Mouse (Mus musculus) neural tube, embryonic 11.5 days (tissue): ENCODE results near the gene Srgap2. TPM values are rescaled to one million over a fixed set of nuclear protein-coding genes. Genes with fewer than 3 reads are reported as not detected.

Experiments used
- ATAC-seq: fragments of 200-750 bp; cut with Nextera tagmentation; 2 replicates; pipeline ENCODE4 v1.8.0; 2017; ENCODE audit warnings: moderate number of reproducible peaks, mild to moderate bottlenecking, moderate TSS enrichment, moderate library complexity; ENCODE audit not compliant: insufficient read depth, low FRiP score, low TSS enrichment
- DNase-seq: peaks from one replicate; pipeline ENCODE4 v3.0.0-alpha.2; 2015; ENCODE audit warnings: low spot score
- H3K27ac ChIP-seq: fragments of 300-500 bp; sonication (generic); 2 replicates; pipeline ENCODE4 v1.5.1; 2014; ENCODE audit warnings: low read depth, mild to moderate bottlenecking, low read length
- H3K27me3 ChIP-seq: fragments of 300-500 bp; sonication (generic); 2 replicates; pipeline ENCODE4 v1.6.1; 2014; ENCODE audit warnings: mild to moderate bottlenecking, low read length, mixed read lengths; ENCODE audit not compliant: control insufficient read depth, insufficient read depth
- H3K36me3 ChIP-seq: fragments of 300-500 bp; sonication (generic); 2 replicates; pipeline ENCODE4 v1.6.1; 2014; ENCODE audit warnings: mild to moderate bottlenecking, low read length, moderate library complexity, mixed read lengths; ENCODE audit not compliant: control insufficient read depth, insufficient read depth
- H3K4me1 ChIP-seq: fragments of 300-500 bp; sonication (generic); 2 replicates; pipeline ENCODE4 v1.6.1; 2014; ENCODE audit warnings: low read length, mixed read lengths; ENCODE audit not compliant: control insufficient read depth, insufficient read depth
- H3K4me2 ChIP-seq: fragments of 300-500 bp; sonication (generic); 2 replicates; pipeline ENCODE4 v1.6.1; 2014; ENCODE audit warnings: low read depth, mild to moderate bottlenecking, moderate library complexity
- H3K4me3 ChIP-seq: fragments of 300-500 bp; sonication (generic); 2 replicates; pipeline ENCODE4 v1.5.1; 2014; ENCODE audit warnings: low read depth, low read length
- H3K9ac ChIP-seq: fragments of 300-500 bp; sonication (generic); 2 replicates; pipeline ENCODE4 v1.6.1; 2014; ENCODE audit warnings: mild to moderate bottlenecking, low read length
- H3K9me3 ChIP-seq: fragments of 300-500 bp; sonication (generic); 2 replicates; pipeline ENCODE4 v1.6.1; 2016; ENCODE audit warnings: low read length; ENCODE audit not compliant: control insufficient read depth
- WGBS: fragments of 180-500 bp; shearing (Covaris S2); extraction: QIAGEN DNeasy Blood & Tissue Kit; methylation state at CpG from one replicate; pipeline ENCODE4 v1.1.7; 2014; 5-methylcytosine and 5-hydroxymethylcytosine counted together
- polyA plus RNA-seq: library from polyadenylated mRNA; unstranded; fragments of >200 nt; fragmentation: Nextera tagmentation; extraction: Ambion mirVana; gene quantifications from 2 replicates; pipeline ENCODE4 v1.2.1, GENCODE M21; 2014

Gene Srgap2
- polyA plus RNA-seq, 1 experiment from 2014 or later = 15.2 TPM

GRCm38 (mm10) chr1:131300750-131301149 is 226.4 kb downstream of the Srgap2 start:
- H3K27ac ChIP-seq = no peak overlapping the region
- H3K9ac ChIP-seq = no peak overlapping the region
- H3K27me3 ChIP-seq = no peaks in the 10 kb centered on the region
- WGBS = 92% methylated on average over 2 of the region's 2 CpGs
- DNase-seq (no peak), ATAC-seq (no peak)
- no peaks in the 10 kb centered on the region; the same call in 1 of the 2 replicates for H3K36me3 ChIP-seq
- no peaks in the 10 kb centered on the region for H3K9me3 ChIP-seq
- no peak overlapping the region for H3K4me2 ChIP-seq
- H3K4me3 ChIP-seq = no peak overlapping the region
- no peaks in the 10 kb centered on the region for H3K4me1 ChIP-seq

- H3K36me3 ChIP-seq = no peaks in the 10 kb centered on the region; the same call in 1 of the 2 replicates
- ATAC-seq = no peak
Observed at GRCm38 (mm10) chr1:131299788-131300187, 227.4 kb downstream of the Srgap2 start.

GRCm38 (mm10) chr1:131299240-131299639 is 227.9 kb downstream of the Srgap2 start:
- H3K4me1 ChIP-seq = no peaks in the 10 kb centered on the region
- DNase-seq = no peak
- no peaks in the 10 kb centered on the region; the same call in 1 of the 2 replicates for H3K36me3 ChIP-seq
- no peaks in the 10 kb centered on the region for H3K27me3 ChIP-seq
- 44% methylated on average over 3 of the region's 3 CpGs for WGBS
- H3K4me2 ChIP-seq = no peak overlapping the region
- H3K27ac ChIP-seq = no peak overlapping the region
- H3K9ac ChIP-seq = no peak overlapping the region
- H3K9me3 ChIP-seq = no peaks in the 10 kb centered on the region
- H3K4me3 ChIP-seq = no peak overlapping the region
- no peak for ATAC-seq

More at GRCm38 (mm10) chr1:131299788-131300187, 227.4 kb downstream of the Srgap2 start:
- Histone ChIP-seq H3K27me3 (no peaks in the 10 kb centered on the region), H3K4me1 (no peaks in the 10 kb centered on the region), H3K9ac (no peak overlapping the region), H3K27ac (no peak overlapping the region), H3K9me3 (no peaks in the 10 kb centered on the region), H3K4me3 (no peak overlapping the region), H3K4me2 (no peak overlapping the region)
- no peak for DNase-seq
- WGBS = 66% methylated on average over 6 of the region's 6 CpGs

- 91% methylated on average over 9 of the region's 9 CpGs for WGBS
- DNase-seq (no peak), ATAC-seq (no peak)
- Histone ChIP-seq H3K4me3 (no peak overlapping the region), H3K27me3 (no peaks in the 10 kb centered on the region), H3K36me3 (no peaks in the 10 kb centered on the region; the same call in 1 of the 2 replicates), H3K9me3 (no peaks in the 10 kb centered on the region), H3K4me2 (no peak overlapping the region), H3K4me1 (no peaks in the 10 kb centered on the region), H3K27ac (no peak overlapping the region), H3K9ac (no peak overlapping the region)
Observed at GRCm38 (mm10) chr1:131298171-131298570, 229.0 kb downstream of the Srgap2 start.

- Histone ChIP-seq H3K9me3 (no peaks in the 10 kb centered on the region), H3K36me3 (no peaks in the 10 kb centered on the region; the same call in 1 of the 2 replicates), H3K9ac (no peak overlapping the region), H3K27ac (no peak overlapping the region), H3K4me2 (no peak overlapping the region), H3K4me3 (no peak overlapping the region), H3K27me3 (no peaks in the 10 kb centered on the region), H3K4me1 (no peaks in the 10 kb centered on the region)
- ATAC-seq (no peak), DNase-seq (no peak)
- WGBS = 93% methylated on average over 7 of the region's 7 CpGs
Observed at GRCm38 (mm10) chr1:131296726-131297125, 230.4 kb downstream of the Srgap2 start.

- Histone ChIP-seq H3K4me2 (no peak overlapping the region), H3K4me3 (no peak overlapping the region), H3K4me1 (no peaks in the 10 kb centered on the region), H3K36me3 (no peaks in the 10 kb centered on the region; the same call in 1 of the 2 replicates), H3K9me3 (no peaks in the 10 kb centered on the region), H3K27ac (no peak overlapping the region), H3K9ac (no peak overlapping the region), H3K27me3 (no peaks in the 10 kb centered on the region)
- ATAC-seq (no peak), DNase-seq (no peak)
- 91% methylated on average over 8 of the region's 8 CpGs for WGBS
Observed at GRCm38 (mm10) chr1:131295200-131295599, 232.0 kb downstream of the Srgap2 start.

- Histone ChIP-seq H3K36me3 (no peaks in the 10 kb centered on the region; the same call in none of the 2 replicates), H3K9me3 (no peaks in the 10 kb centered on the region), H3K27ac (no peak overlapping the region), H3K4me3 (no peak overlapping the region), H3K4me1 (no peaks in the 10 kb centered on the region), H3K9ac (no peak overlapping the region), H3K27me3 (no peaks in the 10 kb centered on the region), H3K4me2 (no peak overlapping the region)
- DNase-seq = no peak
- WGBS = 95% methylated on average over 2 of the region's 2 CpGs
- no peak for ATAC-seq
Observed at GRCm38 (mm10) chr1:131293922-131294250, 233.3 kb downstream of the Srgap2 start.

- H3K27ac ChIP-seq = no peak overlapping the region
- 87% methylated on average over 4 of the region's 4 CpGs for WGBS
- DNase-seq (no peak), ATAC-seq (no peak)
- no peaks in the 10 kb centered on the region for H3K27me3 ChIP-seq
- no peak overlapping the region for H3K9ac ChIP-seq
- H3K4me2 ChIP-seq = no peak overlapping the region
- H3K4me1 ChIP-seq = no peaks in the 10 kb centered on the region
- H3K36me3 ChIP-seq = no peaks in the 10 kb centered on the region; the same call in none of the 2 replicates
- H3K9me3 ChIP-seq = no peaks in the 10 kb centered on the region
- no peak overlapping the region for H3K4me3 ChIP-seq
Observed at GRCm38 (mm10) chr1:131293221-131293921, 233.8 kb downstream of the Srgap2 start.

GRCm38 (mm10) chr1:131290648-131291047 is 236.5 kb downstream of the Srgap2 start:
- H3K36me3 ChIP-seq = no peaks in the 10 kb centered on the region; the same call in 1 of the 2 replicates
- DNase-seq = peak; percentile 68

More at GRCm38 (mm10) chr1:131290648-131291047, 236.5 kb downstream of the Srgap2 start:
- H3K27me3 ChIP-seq = no peaks in the 10 kb centered on the region
- WGBS = 44% methylated on average over 2 of the region's 2 CpGs
- no peak for ATAC-seq
- no peaks in the 10 kb centered on the region for H3K4me1 ChIP-seq
- H3K4me2 ChIP-seq = no peak overlapping the region
- H3K9ac ChIP-seq = no peak overlapping the region
- no peak overlapping the region for H3K4me3 ChIP-seq
- H3K9me3 ChIP-seq = no peaks in the 10 kb centered on the region
- no peak overlapping the region for H3K27ac ChIP-seq
